Mouse (Mus musculus): Measurements from ENCODE around the gene Nutf2.

- TF ChIP-seq POLR2A (IDR thresholded peaks at IDR 0.05; ENCODE audit: low read depth, low read length): no peak
- no peak for TF ChIP-seq CTCF (IDR thresholded peaks at IDR 0.05; ENCODE audit: extremely low read depth, insufficient read length, insufficient replicate concordance, low read depth, low read length)
Observed at GRCm38 (mm10) chr8:105890870-105891269, 30.5 kb downstream of the Nutf2 start.

All from small intestine, adult 2 months (tissue).